Mouse (Mus musculus) lung, postnatal 0 days (tissue): ENCODE results near the gene Kcnn4.

ENCODE experiments used
- CTCF ChIP-seq: IDR thresholded peaks from 2 replicates; pipeline ENCODE4 v1.5.1; 2016; ENCODE audit warnings: antibody characterized with exemption, mild to moderate bottlenecking
- EP300 ChIP-seq: IDR thresholded peaks from 2 replicates; pipeline ENCODE4 v1.6.1; 2016; ENCODE audit warnings: antibody characterized with exemption, mild to moderate bottlenecking, control low read depth

GRCm38 (mm10) chr7:24333304-24333986, 36.6 kb upstream of the Kcnn4 start, which contains the start of gene Tescl:
- no peak for TF ChIP-seq CTCF
- no peak for TF ChIP-seq EP300
